Mouse (Mus musculus) liver, embryonic 16.5 days (tissue): Measurements from ENCODE around the gene Mgme1. TPM values are rescaled to one million over a fixed set of nuclear protein-coding genes. Genes with fewer than 3 reads are reported as not detected.
A peak's percentile ranks its signal among the peaks of the same experiment; 100 is the strongest.

ENCODE experiments used
- ATAC-seq: fragments of 200-750 bp; cut with Nextera tagmentation; 2 replicates; pipeline ENCODE4 v1.8.0; 2017; ENCODE audit warnings: low read depth, mild to moderate bottlenecking, moderate number of reproducible peaks, moderate library complexity
- H3K27ac ChIP-seq: fragments of 300-500 bp; sonication (generic); 2 replicates; pipeline ENCODE4 v1.5.1; 2014; ENCODE audit warnings: mild to moderate bottlenecking, low read length
- H3K27me3 ChIP-seq: fragments of 300-500 bp; sonication (generic); 2 replicates; pipeline ENCODE4 v1.6.1; 2014; ENCODE audit warnings: low read depth, low read length, mixed read lengths; ENCODE audit not compliant: control insufficient read depth, insufficient read depth
- H3K36me3 ChIP-seq: fragments of 300-500 bp; sonication (generic); 2 replicates; pipeline ENCODE4 v1.6.1; 2014; ENCODE audit warnings: mild to moderate bottlenecking; ENCODE audit not compliant: control insufficient read depth, insufficient read depth
- H3K4me1 ChIP-seq: fragments of 300-500 bp; sonication (generic); 2 replicates; pipeline ENCODE4 v1.6.1; 2014; ENCODE audit warnings: low read depth, low read length, mixed read lengths; ENCODE audit not compliant: control insufficient read depth
- H3K4me2 ChIP-seq: fragments of 300-500 bp; sonication (generic); 2 replicates; pipeline ENCODE4 v1.6.1; 2014; ENCODE audit warnings: low read depth, low read length, mixed read lengths
- H3K4me3 ChIP-seq: fragments of 300-500 bp; sonication (generic); 2 replicates; pipeline ENCODE4 v1.5.1; 2014; ENCODE audit warnings: low read depth, mild to moderate bottlenecking, low read length
- H3K9ac ChIP-seq: fragments of 300-500 bp; sonication (generic); 2 replicates; pipeline ENCODE4 v1.6.1; 2014; ENCODE audit warnings: low read depth, low read length
- H3K9me3 ChIP-seq: fragments of 300-500 bp; sonication (generic); replicated peaks from 2 replicates; pipeline ENCODE4 v1.6.1; 2016; ENCODE audit warnings: low read length; ENCODE audit not compliant: control insufficient read depth
- WGBS: fragments of 180-500 bp; shearing (Covaris S2); extraction: QIAGEN DNeasy Blood & Tissue Kit; methylation state at CpG from one replicate; pipeline ENCODE4 v1.1.7; 2014; ENCODE audit not compliant: insufficient replicate concordance; 5-methylcytosine and 5-hydroxymethylcytosine counted together
- polyA plus RNA-seq: library from polyadenylated mRNA; unstranded; fragments of >200 nt; fragmentation: Nextera tagmentation; extraction: Ambion mirVana; gene quantifications from 2 replicates; pipeline ENCODE4 v1.2.1, GENCODE M21; 2015

Mgme1 gene
- polyA plus RNA-seq, 1 experiment from 2014 or later: 8.1 TPM

DNA sequence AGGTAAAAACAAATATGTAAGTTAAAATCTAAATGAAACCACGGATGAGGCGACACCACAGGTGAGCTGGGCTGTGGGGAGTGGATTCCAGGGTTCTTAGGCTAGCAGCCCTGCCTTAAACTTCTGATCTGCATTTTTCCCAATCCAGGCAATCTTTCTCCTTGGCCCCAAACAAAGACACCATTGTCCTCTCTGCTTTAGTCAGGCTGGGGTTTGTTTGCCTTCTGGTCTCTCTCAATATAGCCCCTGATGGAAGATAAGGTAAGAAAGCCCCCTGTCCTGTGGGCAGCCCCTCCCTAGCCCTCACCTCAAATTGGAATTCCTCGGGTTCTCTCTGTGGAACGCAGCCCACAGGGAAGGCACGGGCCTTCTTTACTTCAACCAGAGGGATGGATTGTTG is 39.8 kb downstream of the Mgme1 start:
- Histone ChIP-seq H3K36me3 (no peaks in the 10 kb centered on the region), H3K27ac (no peak overlapping the region), H3K27me3 (no peaks in the 10 kb centered on the region), H3K4me2 (no peak overlapping the region), H3K4me3 (no peak overlapping the region), H3K9me3 (no peaks in the 10 kb centered on the region), H3K9ac (no peak overlapping the region), H3K4me1 (no peaks in the 10 kb centered on the region; the same call in 1 of the 2 replicates)
- WGBS: 58% methylated on average over 5 of the region's 5 CpGs
- no peak for ATAC-seq

- Histone ChIP-seq H3K36me3 (no peaks in the 10 kb centered on the region), H3K9ac (no peak overlapping the region), H3K27ac (no peak overlapping the region), H3K9me3 (no peaks in the 10 kb centered on the region), H3K4me2 (no peak overlapping the region), H3K4me3 (no peak overlapping the region), H3K27me3 (no peaks in the 10 kb centered on the region), H3K4me1 (no peaks in the 10 kb centered on the region; the same call in 1 of the 2 replicates)
- WGBS: 66% methylated on average over 2 of the region's 2 CpGs
- no peak for ATAC-seq
Measured at GRCm38 (mm10) chr2:144311372-144311771, 40.9 kb downstream of the Mgme1 start.

- no peaks in the 10 kb centered on the region for H3K4me1 ChIP-seq
- H3K9ac ChIP-seq: no peak overlapping the region
- H3K4me3 ChIP-seq: no peak overlapping the region
- H3K36me3 ChIP-seq: no peaks in the 10 kb centered on the region
- no peak overlapping the region for H3K4me2 ChIP-seq
- no peak for ATAC-seq
- H3K9me3 ChIP-seq: no peaks in the 10 kb centered on the region
- H3K27me3 ChIP-seq: peaks cover 11% of the 10 kb centered on the region
- 57% methylated on average over 3 of the region's 3 CpGs for WGBS
- H3K27ac ChIP-seq: no peak overlapping the region
Measured at GRCm38 (mm10) chr2:144324218-144324617, 53.8 kb downstream of the Mgme1 start.

GRCm38 (mm10) chr2:144329451-144329850 is 59.0 kb downstream of the Mgme1 start:
- H3K4me2 ChIP-seq: no peak overlapping the region
- H3K9ac ChIP-seq: no peak overlapping the region
- no peak for ATAC-seq
- WGBS: 6% methylated on average over 10 of the region's 10 CpGs
- no peaks in the 10 kb centered on the region for H3K36me3 ChIP-seq
- peaks cover 8% of the 10 kb centered on the region for H3K4me1 ChIP-seq
- peaks cover 61% of the 10 kb centered on the region for H3K27me3 ChIP-seq
- H3K4me3 ChIP-seq: no peak overlapping the region
- no peak overlapping the region for H3K27ac ChIP-seq
- H3K9me3 ChIP-seq: no peaks in the 10 kb centered on the region

DNA sequence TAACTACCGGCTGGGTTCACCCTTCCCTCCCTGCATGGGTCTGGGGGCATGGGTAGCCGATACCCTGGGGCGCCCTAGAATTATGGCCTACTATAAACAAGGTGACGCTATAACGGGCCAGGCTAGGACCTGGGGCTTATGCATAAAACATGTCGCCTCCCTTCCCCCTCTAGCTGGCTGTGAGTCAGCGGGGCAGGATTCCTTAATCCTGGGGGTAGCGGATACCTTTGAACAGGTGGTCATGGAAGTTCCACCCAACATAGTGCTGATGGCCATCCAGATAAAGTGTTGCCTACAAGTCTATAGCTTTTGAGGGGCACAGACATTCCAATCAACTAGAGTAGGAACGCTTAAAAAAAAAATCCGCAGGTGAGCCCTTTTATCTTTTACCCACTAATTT is 59.5 kb downstream of the Mgme1 start:
- H3K27me3 ChIP-seq: peaks cover 63% of the 10 kb centered on the region
- H3K4me2 ChIP-seq: no peak overlapping the region
- H3K4me1 ChIP-seq: peaks cover 8% of the 10 kb centered on the region
- no peak for ATAC-seq
- H3K9me3 ChIP-seq: no peaks in the 10 kb centered on the region
- no peak overlapping the region for H3K9ac ChIP-seq
- no peak overlapping the region for H3K27ac ChIP-seq
- H3K36me3 ChIP-seq: no peaks in the 10 kb centered on the region
- H3K4me3 ChIP-seq: no peak overlapping the region
- 6% methylated on average over 10 of the region's 10 CpGs for WGBS

DNA sequence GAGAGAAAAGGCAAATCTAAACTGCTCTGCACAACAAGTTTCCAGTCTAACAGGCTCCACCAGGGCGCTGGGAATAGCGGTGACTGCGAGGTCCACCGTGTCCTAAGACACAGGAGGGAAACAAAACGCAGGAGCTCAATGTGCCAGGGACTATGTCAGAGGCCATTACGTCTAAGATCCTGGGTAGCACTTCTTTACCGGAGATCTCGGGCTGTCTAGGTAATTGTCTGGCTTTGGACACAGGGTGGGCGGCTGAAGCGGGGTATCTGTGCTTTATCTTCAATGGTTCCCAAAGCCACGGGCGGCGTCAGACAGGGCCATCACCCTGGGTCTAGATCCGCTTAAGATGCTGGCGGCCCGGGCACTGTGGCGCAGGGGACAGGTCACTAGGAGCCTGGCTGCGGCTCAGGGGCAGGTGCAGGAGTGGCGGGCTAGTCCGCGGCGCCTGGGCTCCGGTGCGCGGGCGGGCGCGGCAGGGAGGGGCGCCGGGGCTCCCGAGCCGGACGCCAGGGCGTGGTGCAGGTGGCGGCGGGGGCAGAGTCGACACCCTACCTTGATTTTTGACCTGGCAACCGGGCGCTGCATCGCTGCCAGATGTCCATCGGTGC is 60.0 kb downstream of the Mgme1 start:
- 1% methylated on average over 29 of the region's 41 CpGs for WGBS
- Histone ChIP-seq H3K4me1 (peaks cover 8% of the 10 kb centered on the region), H3K4me3 (peak overlapping the region; percentile 55), H3K27ac (no peak overlapping the region), H3K9ac (no peak overlapping the region), H3K27me3 (peaks cover 67% of the 10 kb centered on the region), H3K9me3 (no peaks in the 10 kb centered on the region), H3K4me2 (peak overlapping the region; percentile 71), H3K36me3 (no peaks in the 10 kb centered on the region)
- ATAC-seq: no peak

Other genes starting within 250 kb of the Mgme1 start
- gene Banf2, start 237.6 kb upstream of the Mgme1 start, polyA plus RNA-seq: not detected in 2 replicates
- 56.5 and 60.5 TPM in 2 replicates for gene Snx5, start 243 bp downstream of the Mgme1 start, polyA plus RNA-seq
- 0.06 TPM in 1 of 2 replicates, not detected in the other for gene Ovol2, start 61.5 kb downstream of the Mgme1 start, polyA plus RNA-seq
- gene Kat14, start 98.3 kb downstream of the Mgme1 start, polyA plus RNA-seq: 12.9 and 15.3 TPM in 2 replicates
- gene Pet117, start 98.3 kb downstream of the Mgme1 start, polyA plus RNA-seq: 0.63 and 1.1 TPM in 2 replicates